Mouse (Mus musculus): ENCODE data around the gene Prtg.

Prtg gene

GRCm38 (mm10) chr9:72812091-72812490 lies 5.4 kb downstream of the Prtg start:
- no peak for DNase-seq

DNA sequence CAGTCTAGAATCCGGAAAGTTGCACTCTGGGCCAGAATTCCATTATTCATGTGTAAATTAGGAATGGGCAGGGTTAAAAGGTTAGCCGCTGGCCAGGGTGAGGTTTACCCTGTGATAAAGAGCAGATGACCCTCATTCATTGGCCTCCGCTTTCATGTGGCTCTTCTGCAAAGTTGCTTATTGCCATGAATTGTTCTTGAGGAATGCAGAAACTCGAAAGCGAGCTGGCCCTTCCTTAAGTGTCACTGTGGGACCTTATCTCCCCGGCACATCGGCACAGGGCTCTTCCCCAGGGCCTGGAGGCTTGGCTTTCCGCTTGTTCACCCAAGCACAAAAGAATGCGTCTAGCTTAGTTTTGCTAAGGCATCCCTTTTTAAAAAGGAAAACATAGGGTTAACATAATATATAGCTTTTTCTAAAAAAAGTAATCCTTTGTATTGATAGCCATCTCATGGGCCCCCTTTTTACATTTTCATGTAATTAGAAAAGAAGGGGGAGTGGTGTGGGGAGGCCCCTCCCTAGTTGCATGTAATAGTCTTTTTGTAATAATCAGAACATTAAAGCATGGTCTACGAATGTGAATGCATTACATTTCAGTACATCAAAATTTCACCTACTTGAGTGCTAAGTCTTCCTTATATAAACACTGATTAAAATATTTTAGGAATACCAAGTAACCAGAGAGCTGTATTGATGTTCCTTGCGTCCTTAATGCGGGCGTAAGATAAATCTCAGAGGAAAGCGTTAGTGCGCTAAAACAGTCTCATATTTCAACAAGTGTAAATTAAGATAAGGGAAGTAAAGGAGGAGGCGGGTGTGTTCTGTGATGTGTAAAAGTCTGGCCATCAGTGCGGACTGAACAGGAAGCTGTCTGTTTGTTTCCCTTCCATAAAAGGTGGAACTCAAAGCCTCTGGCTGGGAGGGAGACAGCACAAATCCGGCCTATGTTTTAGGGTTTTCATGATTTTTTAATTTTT lies 6.2 kb downstream of the Prtg start:
- DNase-seq: peak in 1 of 2 experiments; percentile 40

DNA sequence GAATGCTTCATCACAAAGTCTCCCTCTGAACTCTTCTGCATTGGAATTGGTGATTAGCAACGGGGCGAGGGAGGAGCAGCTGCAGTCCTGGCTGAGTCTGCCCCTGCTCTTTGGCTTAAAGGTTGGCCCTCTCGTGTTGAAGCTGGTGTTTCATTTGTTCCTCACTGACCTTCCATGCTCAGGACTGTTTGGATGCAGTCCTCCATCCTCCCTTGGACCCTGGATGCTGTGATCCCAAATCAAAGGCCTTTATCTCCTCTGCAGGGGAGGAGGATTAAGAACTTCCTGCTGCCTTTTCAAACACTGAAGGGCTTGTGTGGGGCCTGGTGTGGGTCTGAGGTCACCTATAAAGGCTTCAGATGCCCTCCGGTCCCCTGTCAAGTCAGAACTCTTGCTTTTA lies 18.8 kb downstream of the Prtg start:
- DNase-seq: no peak

DNA sequence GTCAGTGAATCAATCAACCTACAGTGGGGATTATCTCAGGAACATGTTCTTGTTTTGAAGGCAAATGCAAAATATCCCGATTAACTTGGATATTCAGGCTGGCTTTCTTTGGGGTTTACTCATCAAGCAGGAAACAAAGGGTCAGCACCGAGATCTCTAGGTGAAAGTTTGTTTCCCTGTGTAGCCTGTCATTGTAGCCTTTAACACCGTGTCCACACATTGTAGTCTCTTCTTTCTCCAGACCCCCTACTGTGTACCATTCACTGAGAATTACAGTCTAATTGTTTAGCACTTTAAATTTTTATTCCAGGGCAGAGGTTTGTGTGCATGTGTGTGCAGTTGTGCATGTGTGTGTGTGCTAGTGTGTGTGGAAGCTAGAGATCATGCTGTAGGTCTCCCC lies 19.3 kb downstream of the Prtg start:
- no peak for DNase-seq

GRCm38 (mm10) chr9:72828616-72829257 lies 22.1 kb downstream of the Prtg start:
- DNase-seq: no peak

- no peak for DNase-seq
Observed at GRCm38 (mm10) chr9:72833992-72834696, 27.5 kb downstream of the Prtg start.

DNA sequence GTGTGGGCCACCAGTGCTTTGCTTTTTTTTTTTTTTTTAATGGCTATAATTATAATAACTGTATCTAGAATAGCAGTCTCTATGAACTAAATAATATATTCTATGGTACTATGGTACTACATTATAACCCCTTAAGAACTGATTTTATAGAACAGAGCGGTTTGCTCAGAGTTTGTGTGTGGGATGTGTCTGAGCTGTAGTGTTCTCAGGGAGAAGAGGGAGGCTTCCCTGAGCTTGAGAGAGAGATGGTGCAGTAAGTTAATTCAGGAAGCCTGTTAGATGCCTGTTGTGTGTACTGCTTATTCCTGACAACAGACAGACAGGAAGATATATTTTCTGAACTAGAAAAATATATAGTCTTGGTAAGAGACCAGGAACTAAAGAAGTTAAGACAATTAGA lies 28.3 kb downstream of the Prtg start:
- DNase-seq: no peak

- no peak for DNase-seq
Observed at GRCm38 (mm10) chr9:72836708-72837495, 30.2 kb downstream of the Prtg start.

GRCm38 (mm10) chr9:72837598-72838160 lies 31.0 kb downstream of the Prtg start:
- DNase-seq: no peak

GRCm38 (mm10) chr9:72838256-72838655 lies 31.6 kb downstream of the Prtg start:
- no peak for DNase-seq

DNA sequence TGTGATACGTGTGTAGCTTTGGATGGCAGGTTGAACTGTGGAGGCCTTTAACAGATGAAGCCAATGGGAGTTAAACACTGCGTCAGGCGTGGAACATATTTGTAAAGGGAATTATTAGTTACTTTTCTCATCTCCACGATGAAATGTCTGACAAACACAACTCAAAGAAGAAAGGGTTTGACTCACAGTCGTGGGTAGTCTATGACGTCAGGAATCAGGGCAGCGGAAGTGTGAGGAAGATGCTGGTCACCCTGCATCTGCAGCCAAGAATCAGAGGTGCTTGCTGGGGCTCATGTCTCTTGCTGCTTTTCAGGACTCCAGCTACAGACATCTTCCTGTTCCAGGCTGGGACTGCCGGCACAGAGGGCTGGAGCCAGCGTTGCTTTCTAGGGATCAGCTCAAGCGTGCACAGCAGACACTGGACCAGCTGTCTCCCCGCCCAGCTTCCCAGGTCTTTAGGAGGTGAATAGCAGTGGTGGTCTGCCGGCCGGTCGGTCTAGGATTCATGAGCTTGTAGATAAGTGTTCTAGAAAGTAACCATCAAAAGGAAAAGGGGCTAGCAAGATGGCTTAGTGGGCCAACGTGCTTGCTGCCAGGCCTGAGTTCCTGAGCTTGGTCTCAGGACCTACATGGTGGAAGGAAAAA lies 32.8 kb downstream of the Prtg start:
- DNase-seq: no peak

DNA sequence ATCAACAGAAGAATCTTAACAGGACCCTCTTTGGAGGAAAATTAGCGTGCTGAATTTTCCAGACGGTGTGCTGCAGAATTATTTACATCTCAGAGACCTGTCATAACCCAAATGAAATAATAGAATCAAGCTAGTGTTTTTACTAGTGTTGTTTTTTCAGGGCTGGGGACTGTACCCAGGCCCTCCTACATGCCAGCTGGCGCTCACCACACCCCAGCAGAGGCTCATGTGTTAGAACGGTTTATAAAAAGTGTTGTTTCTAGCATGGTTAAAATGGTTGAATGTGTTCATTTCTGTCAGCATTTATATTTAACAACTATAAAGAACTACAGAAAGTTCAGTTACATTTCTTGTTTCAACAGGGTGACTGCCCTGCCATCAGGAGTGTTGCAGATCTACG lies 37.8 kb downstream of the Prtg start:
- no peak for DNase-seq

DNA sequence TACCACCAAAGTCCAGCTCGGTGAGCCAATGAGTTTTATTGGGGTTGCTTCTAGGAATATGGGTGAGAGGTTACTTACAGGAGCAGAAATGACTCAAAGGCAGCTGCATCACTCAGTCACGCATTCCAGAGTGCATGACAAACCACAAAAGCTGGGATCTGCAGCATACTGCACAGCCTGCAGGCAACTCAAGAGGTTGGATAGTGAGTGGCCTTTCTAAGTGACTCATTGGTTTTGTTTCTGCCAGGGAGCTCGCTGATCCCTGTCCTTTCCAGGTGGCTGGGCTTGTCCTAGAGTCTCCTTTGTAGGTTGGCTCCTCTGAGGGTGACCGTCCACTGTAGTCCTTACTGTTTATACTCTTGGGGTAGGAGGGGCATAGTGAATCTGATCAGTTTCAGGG lies 39.5 kb downstream of the Prtg start:
- no peak for DNase-seq

GRCm38 (mm10) chr9:72851541-72851940 lies 44.9 kb downstream of the Prtg start:
- no peak for DNase-seq

- DNase-seq: no peak
Observed at GRCm38 (mm10) chr9:72851979-72852378, 45.3 kb downstream of the Prtg start.

DNA sequence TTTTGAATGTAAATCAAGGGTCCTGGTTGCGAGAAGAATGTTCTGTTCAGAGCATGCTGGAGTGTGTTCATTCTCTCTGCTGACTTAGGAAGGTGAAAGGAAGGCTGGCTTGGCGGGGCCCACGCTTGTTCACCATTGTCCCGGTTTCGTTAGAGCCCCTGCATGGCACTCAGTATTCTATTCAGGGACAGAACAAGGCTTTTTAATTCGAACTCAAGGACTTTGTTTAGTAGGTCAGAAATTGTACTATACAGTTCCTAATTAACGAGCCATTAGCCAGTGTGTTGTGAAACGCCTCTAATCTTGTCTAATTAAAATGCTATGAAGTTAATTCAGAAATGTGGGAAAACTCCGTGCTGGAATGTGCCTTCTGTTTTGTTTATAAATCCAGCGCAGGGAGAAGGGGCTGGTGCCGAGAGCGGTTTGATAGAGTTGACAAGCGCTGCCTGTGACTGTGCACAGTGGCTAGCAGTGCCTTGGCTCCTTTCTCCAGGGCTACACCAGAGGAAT lies 47.1 kb downstream of the Prtg start:
- no peak for DNase-seq

DNA sequence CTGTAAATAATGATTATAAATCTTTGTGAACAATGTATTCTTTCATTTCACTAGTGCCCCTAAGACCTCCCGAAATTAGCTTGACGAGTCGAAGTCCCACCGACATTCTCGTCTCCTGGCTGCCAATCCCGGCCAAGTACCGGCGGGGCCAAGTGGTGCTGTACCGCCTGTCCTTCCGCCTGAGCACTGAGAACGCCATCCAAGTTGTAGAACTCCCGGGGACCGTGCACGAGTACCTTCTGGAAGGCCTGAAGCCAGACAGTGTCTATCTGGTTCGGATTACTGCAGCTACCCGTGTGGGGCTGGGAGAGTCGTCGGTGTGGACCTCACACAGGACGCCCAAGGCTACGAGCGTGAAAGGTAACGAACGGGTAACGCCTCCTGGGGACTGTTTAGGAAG lies 50.0 kb downstream of the Prtg start:
- DNase-seq: no peak

GRCm38 (mm10) chr9:72860764-72861163 lies 54.1 kb downstream of the Prtg start:
- DNase-seq: no peak

DNA sequence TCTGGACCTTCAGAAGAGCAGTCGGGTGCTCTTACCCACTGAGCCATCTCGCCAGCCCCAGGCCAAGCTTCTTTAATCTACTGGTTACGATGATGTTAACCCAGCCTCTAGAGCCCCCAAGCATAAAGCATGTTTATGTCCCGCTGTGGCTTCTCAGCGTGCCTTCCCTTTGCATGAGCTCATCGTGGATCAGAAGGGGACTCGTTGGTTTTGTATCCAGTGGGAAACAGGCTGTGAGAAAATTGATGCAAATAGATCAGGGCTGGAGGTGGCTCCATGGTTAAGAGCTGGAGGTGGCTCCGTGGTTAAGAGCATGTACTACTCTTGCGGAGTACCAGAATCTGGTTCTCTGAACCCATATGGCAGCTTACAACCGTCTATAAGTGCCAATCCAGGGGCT lies 54.6 kb downstream of the Prtg start:
- no peak for DNase-seq

- no peak for DNase-seq
Observed at GRCm38 (mm10) chr9:72862186-72862585, 55.5 kb downstream of the Prtg start.

- DNase-seq: no peak
Observed at GRCm38 (mm10) chr9:72862955-72863354, 56.3 kb downstream of the Prtg start.

DNA sequence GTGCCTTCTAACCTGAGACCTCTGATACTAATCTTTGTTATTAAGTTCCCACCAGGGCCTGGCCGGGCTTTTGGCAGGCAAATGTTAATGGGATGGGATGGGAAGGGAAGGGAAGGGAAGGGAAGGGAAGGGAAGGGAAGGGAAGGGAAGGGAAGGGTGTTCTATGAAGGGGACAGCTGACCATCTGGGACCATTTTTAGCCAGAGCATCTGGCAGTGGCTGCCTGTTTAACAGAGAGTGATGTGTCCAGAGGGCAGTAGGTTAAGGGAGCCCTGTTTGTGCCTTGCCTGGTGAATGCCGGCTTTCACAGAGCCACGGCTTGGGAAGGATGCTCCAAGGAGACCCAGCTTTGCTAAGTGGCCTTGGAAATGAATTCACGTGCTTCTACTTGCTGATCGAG lies 57.1 kb downstream of the Prtg start:
- no peak for DNase-seq

All from lung, postnatal 4 days (tissue).